Mouse (Mus musculus) ES-E14 (cell line): ENCODE data around the gene Ube2h.

ENCODE experiments used
- CHD2 ChIP-seq: IDR thresholded peaks from 2 replicates; pipeline ENCODE4 v1.6.1; 2014; ENCODE audit warnings: mild to moderate bottlenecking, low read depth, low read length, inconsistent platforms
- HCFC1 ChIP-seq: IDR thresholded peaks from 2 replicates; pipeline ENCODE4 v1.6.1; 2012; ENCODE audit warnings: low read length, inconsistent platforms, borderline replicate concordance; ENCODE audit not compliant: insufficient read depth
- MAFK ChIP-seq: IDR thresholded peaks from 2 replicates; pipeline ENCODE4 v1.6.1; 2014; ENCODE audit warnings: mild to moderate bottlenecking, low read depth, low read length, inconsistent platforms; ENCODE audit not compliant: insufficient read depth
- ZC3H11A ChIP-seq: IDR thresholded peaks from 2 replicates; pipeline ENCODE4 v1.6.1; 2012; ENCODE audit warnings: low read depth, mild to moderate bottlenecking, inconsistent platforms, low read length, borderline replicate concordance
- ZNF384 ChIP-seq: IDR thresholded peaks from 2 replicates; pipeline ENCODE4 v1.6.1; 2012; ENCODE audit warnings: low read depth, low read length, inconsistent platforms

- TF ChIP-seq MAFK (no peak), ZNF384 (no peak), ZC3H11A (no peak), HCFC1 (no peak), CHD2 (no peak)
Observed at GRCm38 (mm10) chr6:30162091-30162490, 142.2 kb downstream of the Ube2h start.
